Mouse (Mus musculus) spleen, adult 2 months (tissue): ENCODE results near the gene Nmb.

Source experiments
- CTCF ChIP-seq: fragments of 200-500 bp; IDR thresholded peaks from 2 replicates; pipeline ENCODE4 v1.5.1; 2011; ENCODE audit warnings: mild to moderate bottlenecking, inconsistent platforms; ENCODE audit not compliant: insufficient read depth, insufficient read length, insufficient replicate concordance; ENCODE audit errors: extremely low read depth
- POLR2A ChIP-seq: fragments of 200-500 bp; IDR thresholded peaks from 2 replicates; pipeline ENCODE4 v1.6.1; 2011; ENCODE audit warnings: low read depth, low read length, inconsistent platforms

DNA sequence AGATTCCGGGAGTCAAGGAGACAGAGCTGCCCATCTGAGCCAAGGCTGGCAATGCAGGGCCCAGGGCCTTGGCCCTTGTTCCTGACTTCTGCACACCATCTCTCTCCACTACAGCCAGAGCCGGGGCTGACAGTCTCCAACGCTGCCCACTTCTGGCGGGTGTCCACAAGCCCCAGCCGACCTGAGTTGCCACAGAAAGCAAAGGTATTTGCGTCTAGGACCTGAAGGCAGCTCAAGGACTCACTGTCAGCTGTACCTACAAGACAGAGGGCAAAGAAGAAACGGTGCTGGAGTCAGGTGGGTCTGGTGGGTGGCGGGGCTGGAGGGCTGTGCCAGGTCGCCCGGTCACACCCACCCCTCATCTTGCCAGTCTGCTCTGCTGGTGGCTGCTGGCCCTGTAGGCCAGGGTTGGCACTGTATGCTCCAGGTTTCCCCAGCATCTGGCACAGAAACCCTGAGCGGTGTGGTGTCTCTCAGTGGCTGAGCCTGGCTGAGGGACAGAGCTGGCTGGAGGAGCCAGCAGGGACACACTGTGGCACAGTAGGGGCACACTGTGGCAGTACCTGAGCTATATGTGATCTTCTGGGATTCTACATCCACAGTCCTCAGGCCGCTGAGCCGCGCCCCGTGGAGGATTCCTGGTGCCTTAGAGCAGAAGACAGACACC, 11.7 kb downstream of the Nmb start:
- TF ChIP-seq POLR2A = no peak
- no peak for TF ChIP-seq CTCF
